Mouse (Mus musculus) C2C12 (cell line): ENCODE data around the gene Gpr18.
"Not testable (repeated sequence)": the region's sequence is repeated elsewhere in the genome, so short reads cannot be mapped to it uniquely, and the experiment has no call there.

ENCODE experiments used
- CTCF ChIP-seq: IDR thresholded peaks from one replicate; pipeline ENCODE4 v1.5.1; 2011; ENCODE audit not compliant: control insufficient read depth, insufficient read depth, insufficient read length
- MYOD1 ChIP-seq: IDR thresholded peaks from one replicate; pipeline ENCODE4 v1.6.1; 2011; ENCODE audit warnings: low read depth; ENCODE audit not compliant: control insufficient read depth, insufficient read length

GRCm38 (mm10) chr14:121876190-121876589, 39.4 kb downstream of the Gpr18 start:
- TF ChIP-seq CTCF, MYOD1: not testable (repeated sequence)
